Mouse (Mus musculus) v-Abl transformed pro-B cells (cell line): ENCODE data around the gene Eef1akmt1.

Experiments
- in situ Hi-C, 2 experiments: fragments of 400-800 bp; cut with MboI; formaldehyde crosslinking; loops; one replicate each; pipeline ENCODE4 v1.15.1; 2025; ENCODE audit not compliant: unreplicated experiment in 2 of 2

Eef1akmt1 gene

DNA sequence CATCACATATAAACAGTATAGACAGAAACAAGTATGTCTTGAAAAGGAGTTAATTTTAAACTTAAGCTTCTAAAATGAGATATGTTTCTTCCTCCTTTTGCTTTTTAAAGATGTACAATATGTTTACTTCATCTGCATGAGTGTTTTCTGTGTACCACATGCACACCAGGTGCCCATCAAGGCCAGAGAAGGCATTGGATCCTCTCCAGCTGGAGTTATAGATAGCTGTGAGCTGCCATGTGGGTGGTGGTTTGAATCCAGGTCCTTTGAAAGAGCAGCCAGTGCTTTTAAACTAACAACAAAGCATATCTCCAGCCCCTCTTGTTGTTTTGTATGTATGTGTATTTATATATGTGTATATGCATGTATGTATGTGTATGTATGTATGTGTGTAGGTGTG, 18.5 kb downstream of the Eef1akmt1 start:
- in situ Hi-C loops: no loop called here

DNA sequence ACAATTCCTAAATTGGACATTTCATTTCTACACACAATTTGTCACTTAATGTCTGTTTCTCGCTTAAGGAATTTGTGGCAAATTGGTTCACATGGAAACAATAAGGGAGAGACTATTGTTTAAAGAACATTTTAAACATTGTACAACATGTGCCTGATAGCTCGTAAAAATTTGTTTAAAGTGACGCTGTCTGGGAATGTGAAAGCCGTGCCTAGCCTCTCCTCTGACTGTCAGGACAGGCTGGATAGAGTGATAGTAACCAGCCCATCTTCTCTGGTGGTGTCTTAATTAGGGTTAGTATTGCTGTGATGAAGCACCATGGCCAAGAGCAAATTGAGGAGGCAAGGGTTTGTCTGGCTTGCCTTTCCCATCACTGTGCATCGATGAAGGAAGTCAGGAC, 24.4 kb downstream of the Eef1akmt1 start:
- in situ Hi-C loops: loop anchor here in 1 of 2 experiments (25.0 kb wide), 1 partner anchor 1565 kb away; no protein-coding TSS in a partner anchor

- in situ Hi-C loops: loop anchor here in 1 of 2 experiments (25.0 kb wide), 1 partner anchor 1566 kb away; no protein-coding TSS in a partner anchor
Observed at GRCm38 (mm10) chr14:57546557-57547021, 24.8 kb downstream of the Eef1akmt1 start.

GRCm38 (mm10) chr14:57546131-57546530, 25.3 kb downstream of the Eef1akmt1 start:
- in situ Hi-C loops: loop anchor here in 1 of 2 experiments (25.0 kb wide), 1 partner anchor 1566 kb away; no protein-coding TSS in a partner anchor

- in situ Hi-C loops: loop anchor here in 1 of 2 experiments (25.0 kb wide), 1 partner anchor 1567 kb away; no protein-coding TSS in a partner anchor
Observed at GRCm38 (mm10) chr14:57545526-57545925, 25.9 kb downstream of the Eef1akmt1 start.

GRCm38 (mm10) chr14:57543420-57544039, 27.9 kb downstream of the Eef1akmt1 start:
- in situ Hi-C loops: loop anchor here in 1 of 2 experiments (25.0 kb wide), 1 partner anchor 1569 kb away; no protein-coding TSS in a partner anchor

DNA sequence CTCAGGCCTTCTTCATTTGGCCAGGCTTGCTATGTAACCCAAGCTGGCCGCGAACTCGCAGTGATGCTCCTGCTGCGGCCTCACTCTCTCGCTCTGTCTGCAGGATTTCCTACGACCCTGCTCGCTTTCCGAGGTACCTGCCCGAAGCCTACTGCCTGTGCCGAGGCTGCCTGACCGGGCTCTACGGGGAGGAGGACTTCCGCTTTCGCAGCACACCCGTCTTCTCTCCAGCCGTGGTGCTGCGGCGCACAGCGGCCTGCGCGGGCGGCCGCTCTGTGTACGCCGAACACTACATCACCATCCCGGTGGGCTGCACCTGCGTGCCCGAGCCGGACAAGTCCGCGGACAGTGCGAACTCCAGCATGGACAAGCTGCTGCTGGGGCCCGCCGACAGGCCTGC, 29.2 kb downstream of the Eef1akmt1 start:
- in situ Hi-C loops: loop anchor here in 1 of 2 experiments (25.0 kb wide), 1 partner anchor 1570 kb away; no protein-coding TSS in a partner anchor

DNA sequence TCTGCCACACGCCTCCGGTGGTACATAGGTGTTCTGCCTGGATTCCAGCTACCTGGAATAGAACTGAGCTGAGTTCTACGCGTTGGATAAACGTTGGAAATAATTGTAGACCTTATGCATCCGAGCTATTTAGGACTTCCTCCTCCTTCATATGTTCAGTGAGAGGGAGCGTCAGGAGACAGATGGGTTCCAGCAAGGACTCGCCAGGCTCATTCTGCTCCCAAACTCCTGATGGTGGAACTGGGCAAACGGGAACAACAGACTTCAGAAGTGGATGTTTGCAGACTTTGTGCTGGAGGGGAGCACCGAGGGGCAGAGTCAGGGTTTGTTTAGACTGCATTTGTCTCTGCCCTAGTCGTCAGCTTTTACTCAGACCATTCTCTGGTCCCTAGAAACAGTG, 30.7 kb downstream of the Eef1akmt1 start:
- in situ Hi-C loops: loop anchor here in 1 of 2 experiments (25.0 kb wide), 1 partner anchor 1572 kb away; no protein-coding TSS in a partner anchor

DNA sequence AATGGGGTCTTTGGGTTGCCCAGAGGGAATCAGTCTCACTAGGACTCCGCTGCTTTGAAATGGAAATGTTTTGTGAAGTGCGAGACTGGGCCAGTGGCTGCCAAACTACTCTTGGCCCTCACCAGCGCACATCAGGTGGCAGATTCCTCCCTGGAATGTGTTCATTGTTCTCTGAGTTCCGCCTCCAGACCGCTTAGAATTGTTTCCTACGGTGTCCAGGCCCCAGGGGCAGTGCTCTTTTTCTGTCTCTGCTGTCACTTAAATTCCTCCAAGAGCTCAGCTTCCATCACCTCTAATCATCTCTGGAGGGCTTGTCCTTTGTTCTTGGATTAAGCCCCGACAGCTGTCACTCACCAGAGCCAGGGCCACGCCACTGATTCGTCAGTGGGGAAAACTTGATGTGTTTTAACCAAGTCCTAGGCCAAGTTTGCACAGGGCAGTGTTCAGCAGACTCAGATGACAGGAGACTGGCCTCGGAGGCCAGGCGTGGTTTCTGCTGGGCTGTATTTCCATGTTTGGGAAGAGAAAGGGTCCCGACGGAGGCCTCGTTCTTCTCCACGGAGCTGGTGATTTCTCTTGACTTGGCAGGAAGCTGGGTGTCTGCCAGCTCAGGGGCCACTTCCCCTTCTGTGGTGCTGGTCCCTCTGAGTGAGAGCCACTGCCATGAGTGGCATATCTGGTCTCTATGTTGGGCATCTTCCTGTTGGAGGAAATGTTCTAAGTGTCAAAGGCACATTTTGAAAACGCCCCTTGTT, 34.0 kb downstream of the Eef1akmt1 start:
- in situ Hi-C loops: loop anchor here in 1 of 2 experiments (25.0 kb wide), 1 partner anchor 1575 kb away; no protein-coding TSS in a partner anchor

- in situ Hi-C loops: loop anchor here in 1 of 2 experiments (25.0 kb wide), 1 partner anchor 1575 kb away; no protein-coding TSS in a partner anchor
Observed at GRCm38 (mm10) chr14:57536820-57537219, 34.6 kb downstream of the Eef1akmt1 start.

GRCm38 (mm10) chr14:57535646-57536045, 35.8 kb downstream of the Eef1akmt1 start:
- in situ Hi-C loops: loop anchor here in 1 of 2 experiments (25.0 kb wide), 1 partner anchor 1577 kb away; no protein-coding TSS in a partner anchor

GRCm38 (mm10) chr14:57534961-57535360, 36.5 kb downstream of the Eef1akmt1 start:
- in situ Hi-C loops: loop anchor here in 1 of 2 experiments (25.0 kb wide), 1 partner anchor 1577 kb away; no protein-coding TSS in a partner anchor

DNA sequence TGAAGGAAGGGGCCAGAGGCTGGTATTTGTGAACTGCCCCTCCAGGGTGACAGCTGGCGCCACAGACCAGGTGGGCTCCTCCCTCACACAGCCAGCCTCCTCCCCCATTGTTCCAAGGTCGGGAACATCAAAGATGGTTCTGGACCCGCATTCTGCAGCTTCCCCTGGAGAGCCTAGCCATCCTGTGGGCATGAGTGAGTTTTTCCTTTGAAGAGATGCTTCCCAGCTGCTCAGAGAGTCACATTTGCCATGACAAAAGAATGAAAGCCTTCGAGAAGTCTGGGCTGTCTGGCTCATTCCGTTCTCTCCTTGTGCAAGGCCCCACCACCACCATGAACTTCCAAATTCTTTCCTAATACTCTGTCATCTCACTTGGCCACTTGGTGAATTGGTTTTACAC, 37.1 kb downstream of the Eef1akmt1 start:
- in situ Hi-C loops: loop anchor here in 1 of 2 experiments (25.0 kb wide), 1 partner anchor 1578 kb away; no protein-coding TSS in a partner anchor

DNA sequence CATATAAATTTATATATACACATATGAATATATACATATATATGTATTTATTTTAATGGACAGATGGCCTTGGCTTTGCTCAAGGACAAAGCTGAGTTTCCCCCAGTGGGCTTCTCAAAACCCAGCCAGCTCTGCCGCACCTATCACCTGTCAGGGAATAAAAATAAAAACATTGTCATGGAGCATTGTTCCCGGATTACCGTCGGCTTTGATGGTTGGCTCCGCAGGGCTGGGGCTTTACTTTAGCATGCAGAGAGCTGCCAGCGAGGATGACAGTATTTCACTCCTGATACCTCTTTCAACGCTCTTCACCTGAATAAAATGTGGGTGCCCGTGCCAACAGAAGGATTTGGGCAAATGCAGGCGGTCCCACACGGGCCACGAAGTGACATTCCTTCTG, 37.6 kb downstream of the Eef1akmt1 start:
- in situ Hi-C loops: loop anchor here in 1 of 2 experiments (25.0 kb wide), 1 partner anchor 1578 kb away; no protein-coding TSS in a partner anchor

- in situ Hi-C loops: loop anchor here in 1 of 2 experiments (25.0 kb wide), 1 partner anchor 1579 kb away; no protein-coding TSS in a partner anchor
Observed at GRCm38 (mm10) chr14:57533214-57533613, 38.2 kb downstream of the Eef1akmt1 start.

DNA sequence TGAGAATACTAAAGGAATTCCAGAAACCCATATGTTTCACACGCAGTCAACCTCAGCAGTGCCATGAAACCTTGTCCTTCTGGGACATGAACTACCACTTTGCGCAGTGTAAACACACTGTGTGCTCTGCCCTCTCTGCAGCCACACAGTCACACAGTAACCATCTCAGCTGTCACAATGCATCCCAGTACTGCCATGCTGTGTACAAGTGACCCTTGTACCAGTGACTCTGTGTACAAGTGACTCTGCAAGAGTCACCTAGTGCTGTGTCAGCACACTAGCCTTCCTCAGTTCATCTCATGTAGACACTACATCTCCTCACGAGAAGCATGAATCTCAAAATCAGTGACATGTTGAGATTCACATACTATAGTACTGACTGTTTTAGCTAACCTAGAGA, 38.8 kb downstream of the Eef1akmt1 start:
- in situ Hi-C loops: loop anchor here in 1 of 2 experiments (25.0 kb wide), 1 partner anchor 1580 kb away; no protein-coding TSS in a partner anchor

GRCm38 (mm10) chr14:57529786-57530515, 41.5 kb downstream of the Eef1akmt1 start:
- in situ Hi-C loops: loop anchor here (5.0 to 25.0 kb wide), 3 partner anchors 87 to 1582 kb away; no protein-coding TSS in a partner anchor

- in situ Hi-C loops: loop anchor here (5.0 to 25.0 kb wide), 3 partner anchors 88 to 1583 kb away; no protein-coding TSS in a partner anchor
Observed at GRCm38 (mm10) chr14:57529086-57529785, 42.2 kb downstream of the Eef1akmt1 start.

DNA sequence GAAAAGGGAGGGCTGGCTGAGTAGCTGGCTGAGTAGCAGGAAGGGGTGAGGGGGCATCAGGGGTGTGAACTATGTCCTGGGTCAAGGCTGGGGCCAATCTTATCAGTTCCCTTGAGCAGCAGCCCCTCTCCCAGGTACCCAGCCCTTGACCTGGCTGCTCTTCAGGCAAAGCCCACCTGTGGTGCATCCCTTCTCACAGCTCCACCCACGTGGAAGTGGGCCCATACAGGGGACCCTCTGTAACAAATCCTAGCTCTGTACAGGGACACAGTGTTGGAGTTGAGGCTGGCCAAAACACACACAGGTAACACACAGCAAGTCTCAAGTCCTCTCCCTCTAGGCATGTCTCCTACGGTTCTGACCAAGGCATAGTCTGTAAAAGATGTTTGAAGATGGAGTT, 43.8 kb downstream of the Eef1akmt1 start:
- in situ Hi-C loops: loop anchor here (5.0 to 25.0 kb wide), 3 partner anchors 90 to 1585 kb away; no protein-coding TSS in a partner anchor
